Comparison of ENCODE assay signal across 8 mouse cellular contexts in the genomic region with DNA sequence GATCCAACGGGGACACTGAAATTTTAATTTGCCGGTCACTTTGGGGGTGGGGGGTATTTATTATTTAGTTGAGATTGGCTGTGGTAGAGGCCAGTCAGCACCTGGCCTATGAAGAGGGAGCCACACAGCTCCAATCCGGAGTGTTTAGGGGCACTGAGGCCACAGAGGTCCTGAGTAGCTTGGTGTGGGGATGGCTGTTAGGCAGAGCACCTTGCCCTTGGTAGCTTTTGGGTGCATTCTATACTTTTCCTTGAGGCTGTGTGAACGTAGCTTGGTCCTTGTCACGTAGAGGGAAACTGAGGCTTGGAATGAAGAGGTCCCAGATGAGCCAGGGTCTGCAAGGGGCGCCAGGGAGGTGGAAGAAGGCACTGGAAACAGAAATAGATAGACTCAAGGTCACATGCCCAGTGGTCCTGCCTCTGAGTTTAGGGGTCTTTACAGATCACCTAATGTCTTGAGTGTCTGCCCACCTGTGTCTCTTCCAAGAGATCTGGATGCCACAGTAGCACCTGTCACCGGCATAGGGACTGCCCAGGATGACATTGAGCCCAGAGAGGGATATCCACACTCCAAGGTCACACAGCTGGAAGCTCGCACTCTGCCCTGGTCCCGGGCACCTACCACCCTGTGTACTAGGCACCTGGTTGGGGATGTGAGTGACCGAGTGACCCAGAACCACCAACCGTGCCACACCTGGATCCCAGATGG. TPM values are rescaled to one million over a fixed set of nuclear protein-coding genes. Genes with fewer than 3 reads are reported as not detected.
DNase-seq lines count a peak whose midpoint lies in the region; ATAC-seq and TF ChIP-seq lines count a peak whose summit lies in the region.

No protein-coding gene starts in this region.

- WGBS in heart, embryonic 12.5 days, result 59% methylated on average over 11 of the region's 11 CpGs
- 52% methylated on average over 11 of the region's 11 CpGs for WGBS in heart, embryonic 16.5 days
- WGBS in macrophage (ENCODE audit: missing documents), result 47% methylated on average over 11 of the region's 11 CpGs

- peaks cover 72% of the 10 kb centered on the region for H3K79me2 ChIP-seq in MEL (ENCODE audit: control insufficient read depth, insufficient read depth, low read length, poor library complexity)
- peaks cover 61% of the 10 kb centered on the region for H3K79me2 ChIP-seq in macrophage (ENCODE audit: inconsistent target)

- TF ChIP-seq RAD21 in MEL (IDR thresholded peaks at IDR 0.05; ENCODE audit: low read depth, low read length), result no peak

- TF ChIP-seq EP300 in MEL (IDR thresholded peaks at IDR 0.05; ENCODE audit: low read depth in 1 of 2, low read length in 2 of 2), result no peak

- peak overlapping the region; percentile 74 for H3K4me3 ChIP-seq in heart, embryonic 12.5 days
- H3K4me3 ChIP-seq in MEL (ENCODE audit: control insufficient read depth in 1 of 2, insufficient read depth in 1 of 2, low read depth in 2 of 2, low read length in 2 of 2) (peak overlapping the region; percentile 85 to 88), macrophage (ENCODE audit: inconsistent target) (peak overlapping the region; percentile 76)
- peak overlapping the region; percentile 87 for H3K4me3 ChIP-seq in heart, embryonic 16.5 days (ENCODE audit: low read length)

- H3K9ac ChIP-seq in heart, embryonic 12.5 days, result peak overlapping the region; percentile 81
- peak overlapping the region; percentile 96 for H3K9ac ChIP-seq in MEL (ENCODE audit: control insufficient read depth, low read depth, low read length, poor library complexity, severe bottlenecking)
- H3K9ac ChIP-seq in heart, embryonic 16.5 days (ENCODE audit: low read length), result peak overlapping the region; percentile 92

- no peak for ATAC-seq in heart, embryonic 12.5 days (ENCODE audit: insufficient number of reproducible peaks, low FRiP score)
- no peak for ATAC-seq in heart, embryonic 16.5 days (replicated peaks; ENCODE audit: extremely low read depth, insufficient read depth, low FRiP score)
- ATAC-seq in inflammation-experienced regulatory T-cells, adult 6 months, result no peak

- DNase-seq in heart, adult 9 months (ENCODE audit: low spot score in 2 of 2), result no peak
- DNase-seq in MEL (ENCODE audit: low read depth, low spot score), result no peak
- DNase-seq in layer of hippocampus, adult 9-10 months (ENCODE audit: low spot score), result no peak
- DNase-seq in frontal cortex, postnatal 25 days (ENCODE audit: low spot score in 2 of 2), result no peak

- H3K36me3 ChIP-seq in heart, embryonic 12.5 days, result peaks cover 14% of the 10 kb centered on the region
- H3K36me3 ChIP-seq in MEL (ENCODE audit: control insufficient read depth in 1 of 2, insufficient read depth in 2 of 2, low read length in 2 of 2) (peaks cover 0 to 11% of the 10 kb centered on the region in 2 experiments; a peak in 3 of 4 replicates), macrophage (ENCODE audit: inconsistent target) (no peaks in the 10 kb centered on the region; the same call in 1 of the 2 replicates)
- H3K36me3 ChIP-seq in heart, embryonic 16.5 days (ENCODE audit: control insufficient read depth, insufficient read depth), result peaks cover 3% of the 10 kb centered on the region

- H3K9me3 ChIP-seq in heart, embryonic 12.5 days (replicated peaks), result no peaks in the 10 kb centered on the region
- H3K9me3 ChIP-seq in MEL (replicated peaks; ENCODE audit: insufficient read depth, low read length), result no peaks in the 10 kb centered on the region
- H3K9me3 ChIP-seq in heart, embryonic 16.5 days (replicated peaks; ENCODE audit: control insufficient read depth, low read length), result no peaks in the 10 kb centered on the region

- no peak for TF ChIP-seq CTCF in MEL (IDR thresholded peaks at IDR 0.05 in 2 of 3, conservative IDR thresholded peaks at IDR 0.05 in 1 of 3; ENCODE audit: control insufficient read depth in 1 of 3, insufficient read depth in 1 of 3, low read depth in 2 of 3, low read length in 3 of 3, poor library complexity in 1 of 3, severe bottlenecking in 1 of 3)

- H3K4me1 ChIP-seq in heart, embryonic 12.5 days (replicated peaks), result peaks cover 69% of the 10 kb centered on the region
- H3K4me1 ChIP-seq in MEL (ENCODE audit: control insufficient read depth in 1 of 2, insufficient read depth in 2 of 2, low read length in 2 of 2), result peaks cover 2 to 13% of the 10 kb centered on the region in 2 experiments; a peak in 3 of 4 replicates
- H3K4me1 ChIP-seq in heart, embryonic 16.5 days (ENCODE audit: control insufficient read depth, insufficient read depth, low read length), result peaks cover 60% of the 10 kb centered on the region

- TF ChIP-seq POLR2A in MEL (IDR thresholded peaks at IDR 0.05; ENCODE audit: control insufficient read depth in 1 of 2, insufficient read depth in 1 of 2, low read depth in 1 of 2, low read length in 2 of 2, poor library complexity in 1 of 2), result 0 out of 4 replicates have a peak, but pooled peaks of 1 of the 2 experiments have one; percentile 8

- 0 out of 2 replicates have a peak, but pooled peaks cover 3% of the 10 kb centered on the region for H3K27me3 ChIP-seq in heart, embryonic 12.5 days (replicated peaks)
- no peaks in the 10 kb centered on the region for H3K27me3 ChIP-seq in MEL (ENCODE audit: control insufficient read depth in 1 of 2, insufficient read depth in 2 of 2, low read length in 2 of 2)
- H3K27me3 ChIP-seq in heart, embryonic 16.5 days (ENCODE audit: control insufficient read depth, insufficient read depth, low read length), result no peaks in the 10 kb centered on the region; the same call in 1 of the 2 replicates

- peak overlapping the region; percentile 98 for H3K4me2 ChIP-seq in heart, embryonic 12.5 days
- peak overlapping the region; percentile 94 for H3K4me2 ChIP-seq in heart, embryonic 16.5 days (ENCODE audit: low read depth, low read length)

- peak overlapping the region; percentile 93 for H3K27ac ChIP-seq in heart, embryonic 12.5 days (ENCODE audit: poor library complexity, severe bottlenecking)
- H3K27ac ChIP-seq in MEL (ENCODE audit: control insufficient read depth, low read depth, low read length), result no peak overlapping the region
- peak overlapping the region; percentile 94 for H3K27ac ChIP-seq in heart, embryonic 16.5 days (ENCODE audit: low read length)
- H3K27ac ChIP-seq in macrophage, result peak overlapping the region; percentile 74

RNA-seq across cellular contexts. Expression of gene Zbtb7a, which starts 4.0 kb away (rescaled TPM):
- 24.7 and 24.8 TPM in 2 replicates for polyA plus RNA-seq in heart, embryonic 12.5 days (2016; fragmentation: Nextera tagmentation; extraction: Ambion mirVana)
- total RNA-seq in MEL (2012; rRNA removed), result 23.8 and 25.3 TPM in 2 replicates
- polyA plus RNA-seq in MEL (2012; ENCODE audit: insufficient read depth in 1 of 2, insufficient read length in 2 of 2, low read depth in 1 of 2, low replicate concordance in 2 of 2, missing spikeins in 1 of 2) (10 to 100 TPM; 40.6 to 45.4 TPM), macrophage (2018) (48.1 to 55.4 TPM (median 52.8 TPM) in 3 replicates)
- 25.5 and 30.1 TPM in 2 replicates for polyA plus RNA-seq in heart, embryonic 16.5 days (2015; fragmentation: Nextera tagmentation; extraction: Ambion mirVana)
- total RNA-seq in macrophage (2018; cell fraction: chromatin; rRNA removed), result 100 to 1,000 TPM in 6 of 26 experiments, 10 to 100 TPM in 20; 17.7 to 188 (median 75.1) TPM
- 100 to 1,000 TPM in 4 of 26 experiments, 10 to 100 TPM in 22; 50.3 to 111 (median 83.6) TPM for total RNA-seq in macrophage (2018; cell fraction: cytosol; rRNA removed)
- 100 to 1,000 TPM in 11 of 26 experiments, 10 to 100 TPM in 15; 39.7 to 162 (median 88.6) TPM for total RNA-seq in macrophage (2018; cell fraction: nucleus; rRNA removed)
- polyA plus RNA-seq in inflammation-experienced regulatory T-cells, adult 6 months (2017; shearing (Covaris generic)), result 10 to 100 TPM in 1 of 3 experiments, 1 to 10 TPM in 2; 8.5 to 10.8 (median 9.3) TPM

RNA-seq across cellular contexts. Expression of gene Pias4, which starts 28.7 kb away (rescaled TPM):
- 36.0 and 36.1 TPM in 2 replicates for polyA plus RNA-seq in heart, embryonic 12.5 days (2016; fragmentation: Nextera tagmentation; extraction: Ambion mirVana)
- total RNA-seq in MEL (2012; rRNA removed), result 19.5 and 21.0 TPM in 2 replicates
- polyA plus RNA-seq in MEL (2012; ENCODE audit: insufficient read depth in 1 of 2, insufficient read length in 2 of 2, low read depth in 1 of 2, low replicate concordance in 2 of 2, missing spikeins in 1 of 2) (10 to 100 TPM in 1 of 2 experiments, not detected in 1; 40.4 TPM), macrophage (2018) (19.6 to 22.5 TPM (median 21.5 TPM) in 3 replicates)
- 34.7 and 37.5 TPM in 2 replicates for polyA plus RNA-seq in heart, embryonic 16.5 days (2015; fragmentation: Nextera tagmentation; extraction: Ambion mirVana)
- total RNA-seq in macrophage (2018; cell fraction: chromatin; rRNA removed), result 100 to 1,000 TPM in 1 of 26 experiments, 10 to 100 TPM in 25; 30.3 to 113 (median 63.8) TPM
- 10 to 100 TPM; 18.8 to 27.9 (median 23.9) TPM for total RNA-seq in macrophage (2018; cell fraction: cytosol; rRNA removed)
- total RNA-seq in macrophage (2018; cell fraction: nucleus; rRNA removed), result 10 to 100 TPM; 29.0 to 59.1 (median 42.5) TPM
- 10 to 100 TPM; 15.4 to 21.5 (median 17.1) TPM for polyA plus RNA-seq in inflammation-experienced regulatory T-cells, adult 6 months (2017; shearing (Covaris generic))

RNA-seq across cellular contexts. Expression of gene Map2k2, which starts 33.3 kb away (rescaled TPM):
- polyA plus RNA-seq in heart, embryonic 12.5 days (2016; fragmentation: Nextera tagmentation; extraction: Ambion mirVana), result 161 and 165 TPM in 2 replicates
- 147 and 152 TPM in 2 replicates for total RNA-seq in MEL (2012; rRNA removed)
- polyA plus RNA-seq in MEL (2012; ENCODE audit: insufficient read depth in 1 of 2, insufficient read length in 2 of 2, low read depth in 1 of 2, low replicate concordance in 2 of 2, missing spikeins in 1 of 2) (100 to 1,000 TPM in 1 of 2 experiments, not detected in 1; 212 TPM), macrophage (2018) (31.4 to 102 TPM (median 93.5 TPM) in 3 replicates)
- polyA plus RNA-seq in heart, embryonic 16.5 days (2015; fragmentation: Nextera tagmentation; extraction: Ambion mirVana), result 143 and 152 TPM in 2 replicates
- 100 to 1,000 TPM in 25 of 26 experiments, 10 to 100 TPM in 1; 88.4 to 251 (median 169) TPM for total RNA-seq in macrophage (2018; cell fraction: chromatin; rRNA removed)
- total RNA-seq in macrophage (2018; cell fraction: cytosol; rRNA removed), result 100 to 1,000 TPM in 15 of 26 experiments, 10 to 100 TPM in 11; 79.6 to 125 (median 103) TPM
- 100 to 1,000 TPM in 17 of 26 experiments, 10 to 100 TPM in 9; 68.3 to 137 (median 111) TPM for total RNA-seq in macrophage (2018; cell fraction: nucleus; rRNA removed)
- polyA plus RNA-seq in inflammation-experienced regulatory T-cells, adult 6 months (2017; shearing (Covaris generic)), result 10 to 100 TPM; 22.1 to 27.1 (median 23.3) TPM

RNA-seq across cellular contexts. Expression of gene Eef2, which starts 37.5 kb away (rescaled TPM):
- polyA plus RNA-seq in heart, embryonic 12.5 days (2016; fragmentation: Nextera tagmentation; extraction: Ambion mirVana), result 408 and 433 TPM in 2 replicates
- 2,850 and 2,863 TPM in 2 replicates for total RNA-seq in MEL (2012; rRNA removed)
- polyA plus RNA-seq in MEL (2012; ENCODE audit: insufficient read depth in 1 of 2, insufficient read length in 2 of 2, low read depth in 1 of 2, low replicate concordance in 2 of 2, missing spikeins in 1 of 2) (1,000 to 10,000 TPM; 3,442 to 4,586 TPM), macrophage (2018) (749 to 1,081 TPM (median 1,012 TPM) in 3 replicates)
- polyA plus RNA-seq in heart, embryonic 16.5 days (2015; fragmentation: Nextera tagmentation; extraction: Ambion mirVana), result 435 and 443 TPM in 2 replicates
- total RNA-seq in macrophage (2018; cell fraction: chromatin; rRNA removed), result 100 to 1,000 TPM; 161 to 373 (median 228) TPM
- 1,000 to 10,000 TPM in 11 of 26 experiments, 100 to 1,000 TPM in 15; 644 to 1,256 (median 896) TPM for total RNA-seq in macrophage (2018; cell fraction: cytosol; rRNA removed)
- 100 to 1,000 TPM; 248 to 505 (median 331) TPM for total RNA-seq in macrophage (2018; cell fraction: nucleus; rRNA removed)
- polyA plus RNA-seq in inflammation-experienced regulatory T-cells, adult 6 months (2017; shearing (Covaris generic)), result 1,000 to 10,000 TPM in 1 of 3 experiments, 100 to 1,000 TPM in 2; 925 to 1,158 (median 972) TPM

RNA-seq across cellular contexts. Expression of gene Creb3l3, which starts 40.3 kb away (rescaled TPM):
- 0.31 and 0.47 TPM in 2 replicates for polyA plus RNA-seq in heart, embryonic 12.5 days (2016; fragmentation: Nextera tagmentation; extraction: Ambion mirVana)
- total RNA-seq in MEL (2012; rRNA removed), result not detected in 2 replicates
- under 1 TPM in 1 of 2 experiments, not detected in 1; 0.35 TPM for polyA plus RNA-seq in MEL (2012; ENCODE audit: insufficient read depth in 1 of 2, insufficient read length in 2 of 2, low read depth in 1 of 2, low replicate concordance in 2 of 2, missing spikeins in 1 of 2)
- polyA plus RNA-seq in heart, embryonic 16.5 days (2015; fragmentation: Nextera tagmentation; extraction: Ambion mirVana), result 0.70 and 1.00 TPM in 2 replicates
- total RNA-seq in macrophage (2018; cell fraction: chromatin; rRNA removed), result 1 to 10 TPM in 1 of 26 experiments, under 1 TPM in 12, not detected in 13; 0.30 to 1.4 (median 0.59) TPM
- total RNA-seq in macrophage (2018; cell fraction: cytosol; rRNA removed), result 1 to 10 TPM in 19 of 26 experiments, under 1 TPM in 7; 0.38 to 1.8 (median 1.1) TPM
- 1 to 10 TPM in 4 of 26 experiments, under 1 TPM in 15, not detected in 7; 0.25 to 1.7 (median 0.61) TPM for total RNA-seq in macrophage (2018; cell fraction: nucleus; rRNA removed)
- 0.75 to 1.1 TPM (median 0.85 TPM) in 3 replicates for polyA plus RNA-seq in macrophage (2018)
- polyA plus RNA-seq in inflammation-experienced regulatory T-cells, adult 6 months (2017; shearing (Covaris generic)), result not detected
